Mouse (Mus musculus): ENCODE data around the gene Cybrd1.

- no peak for TF ChIP-seq CTCF (IDR thresholded peaks at IDR 0.05; ENCODE audit: low read depth, low read length)
- no peak for TF ChIP-seq POLR2A (IDR thresholded peaks at IDR 0.05; ENCODE audit: borderline replicate concordance, low read depth, low read length)
These were observed 28.5 kb downstream of the Cybrd1 start for GRCm38 (mm10) chr2:71146266-71146665.
